20 mouse cellular contexts compared by ENCODE assay signal in genomic region chr15:61753802-61754201, GRCm38 (mm10).
DNase-seq lines count a peak whose midpoint lies in the region; ATAC-seq and TF ChIP-seq lines count a peak whose summit lies in the region.
"Had no signal": no experiment of that assay in that cellular context is flagged by ENCODE, and none has a peak within 500 bp of the region (broad histone marks: within the 10 kb centered on the region; RNA-seq: fewer than 3 reads in every experiment).

No protein-coding gene starts in this region.

- no peak for ATAC-seq in embryonic facial prominence, embryonic 14.5 days (ENCODE audit: low read depth)
- ATAC-seq in limb, embryonic 14.5 days (ENCODE audit: low FRiP score, low read depth) = no peak
- no peak for ATAC-seq in heart, embryonic 14.5 days (ENCODE audit: insufficient number of reproducible peaks, insufficient read depth, low FRiP score, low read depth)
- no peak for ATAC-seq in megakaryocyte-erythroid progenitor cell, adult 5-6 weeks (replicated peaks; ENCODE audit: low FRiP score, low TSS enrichment, poor library complexity, severe bottlenecking)
- ATAC-seq: forebrain, postnatal 0 days; inflammation-experienced regulatory T-cells, adult 6 months; midbrain, embryonic 15.5 days had no signal

- no peak for TF ChIP-seq POLR2A in limb, embryonic 14.5 days (IDR thresholded peaks at IDR 0.05; ENCODE audit: borderline replicate concordance, extremely low read depth, insufficient read depth, insufficient read length)

- WGBS in embryonic facial prominence, embryonic 14.5 days = 44% methylated on average over 2 of the region's 2 CpGs
- WGBS in embryonic facial prominence, embryonic 10.5 days = 87% methylated on average over 2 of the region's 2 CpGs
- WGBS in limb, embryonic 14.5 days = 46% methylated on average over 2 of the region's 2 CpGs
- WGBS in limb, embryonic 10.5 days = 94% methylated on average over 2 of the region's 2 CpGs
- 30% methylated on average over 2 of the region's 2 CpGs for WGBS in heart, embryonic 14.5 days

- H3K9ac ChIP-seq in embryonic facial prominence, embryonic 14.5 days (ENCODE audit: low read depth, low read length) = no peak overlapping the region
- H3K9ac ChIP-seq in limb, embryonic 14.5 days (ENCODE audit: low read depth, low read length, severe bottlenecking) = no peak overlapping the region
- no peak overlapping the region; the same call in 1 of the 2 replicates for H3K9ac ChIP-seq in heart, embryonic 14.5 days (ENCODE audit: low read length)
- H3K9ac ChIP-seq: embryonic facial prominence, embryonic 13.5 days; forebrain, postnatal 0 days; hindbrain, embryonic 12.5 days; limb, embryonic 15.5 days; midbrain, embryonic 15.5 days had no signal

- peak; percentile 86 for DNase-seq in embryonic facial prominence, embryonic 14.5 days (ENCODE audit: low spot score)
- DNase-seq in embryonic facial prominence, embryonic 10.5 days (ENCODE audit: low spot score) = no peak
- peak; percentile 74 for DNase-seq in limb, embryonic 14.5 days (ENCODE audit: low spot score)
- DNase-seq in limb, embryonic 10.5 days (ENCODE audit: low spot score) = no peak
- peak; percentile 47 for DNase-seq in Muller cell, postnatal 12 days (ENCODE audit: inconsistent ontology term)
- DNase-seq in layer of hippocampus, postnatal 14 days (ENCODE audit: low spot score in 2 of 2) = no peak
- DNase-seq: B cell, adult 2 months; cerebellum, adult 2 months; forebrain, postnatal 0 days; kidney, adult 8-10 months; kidney, postnatal 36 days; layer of hippocampus, adult 9-11 months; retina, postnatal 1 day had no signal

- no peak overlapping the region for H3K4me3 ChIP-seq in embryonic facial prominence, embryonic 14.5 days (ENCODE audit: low read depth, low read length)
- no peak overlapping the region for H3K4me3 ChIP-seq in embryonic facial prominence, embryonic 10.5 days
- no peak overlapping the region for H3K4me3 ChIP-seq in limb, embryonic 14.5 days (replicated peaks; ENCODE audit: low read length)
- no peak overlapping the region for H3K4me3 ChIP-seq in limb, embryonic 10.5 days
- H3K4me3 ChIP-seq in heart, embryonic 14.5 days (ENCODE audit: control insufficient read depth in 1 of 2, insufficient read depth in 1 of 2, low read depth in 1 of 2, low read length in 2 of 2) = no peak overlapping the region
- H3K4me3 ChIP-seq: embryonic facial prominence, embryonic 13.5 days; hindbrain, embryonic 12.5 days; limb, embryonic 15.5 days; midbrain, embryonic 15.5 days had no signal

- no peak overlapping the region for H3K4me2 ChIP-seq in embryonic facial prominence, embryonic 14.5 days (ENCODE audit: low read depth, low read length)
- no peak overlapping the region for H3K4me2 ChIP-seq in limb, embryonic 14.5 days (replicated peaks; ENCODE audit: low read depth, low read length, severe bottlenecking)
- H3K4me2 ChIP-seq in heart, embryonic 14.5 days (ENCODE audit: low read length) = no peak overlapping the region
- H3K4me2 ChIP-seq: embryonic facial prominence, embryonic 13.5 days; hindbrain, embryonic 12.5 days; limb, embryonic 15.5 days; midbrain, embryonic 15.5 days had no signal

- no peaks in the 10 kb centered on the region for H3K36me3 ChIP-seq in embryonic facial prominence, embryonic 14.5 days (ENCODE audit: control insufficient read depth, insufficient read depth, low read length)
- H3K36me3 ChIP-seq in embryonic facial prominence, embryonic 10.5 days (replicated peaks) = no peaks in the 10 kb centered on the region
- no peaks in the 10 kb centered on the region for H3K36me3 ChIP-seq in limb, embryonic 14.5 days (ENCODE audit: control insufficient read depth, insufficient read depth, low read length)
- no peaks in the 10 kb centered on the region for H3K36me3 ChIP-seq in limb, embryonic 10.5 days
- H3K36me3 ChIP-seq in heart, embryonic 14.5 days (ENCODE audit: control insufficient read depth, insufficient read depth, low read length) = no peaks in the 10 kb centered on the region
- H3K36me3 ChIP-seq: embryonic facial prominence, embryonic 13.5 days; hindbrain, embryonic 12.5 days; limb, embryonic 15.5 days; midbrain, embryonic 15.5 days had no signal

- no peaks in the 10 kb centered on the region for H3K27me3 ChIP-seq in embryonic facial prominence, embryonic 14.5 days (replicated peaks; ENCODE audit: control insufficient read depth, insufficient read depth, low read length)
- no peaks in the 10 kb centered on the region for H3K27me3 ChIP-seq in embryonic facial prominence, embryonic 10.5 days (replicated peaks; ENCODE audit: low read depth, poor library complexity, severe bottlenecking)
- H3K27me3 ChIP-seq in limb, embryonic 14.5 days (ENCODE audit: control insufficient read depth, insufficient read depth, low read length) = no peaks in the 10 kb centered on the region
- H3K27me3 ChIP-seq in limb, embryonic 10.5 days (ENCODE audit: low read depth, poor library complexity, severe bottlenecking) = no peaks in the 10 kb centered on the region
- no peaks in the 10 kb centered on the region for H3K27me3 ChIP-seq in heart, embryonic 14.5 days (ENCODE audit: control insufficient read depth, insufficient read depth, low read length)
- H3K27me3 ChIP-seq: embryonic facial prominence, embryonic 13.5 days; hindbrain, embryonic 12.5 days; limb, embryonic 15.5 days; midbrain, embryonic 15.5 days had no signal

- H3K4me1 ChIP-seq in embryonic facial prominence, embryonic 14.5 days (ENCODE audit: control insufficient read depth, insufficient read depth, low read length) = no peaks in the 10 kb centered on the region
- no peaks in the 10 kb centered on the region for H3K4me1 ChIP-seq in embryonic facial prominence, embryonic 10.5 days
- H3K4me1 ChIP-seq in limb, embryonic 14.5 days (ENCODE audit: control insufficient read depth, insufficient read depth, low read length) = 0 out of 2 replicates have a peak, but pooled peaks cover 4% of the 10 kb centered on the region
- H3K4me1 ChIP-seq in limb, embryonic 10.5 days = no peaks in the 10 kb centered on the region
- H3K4me1 ChIP-seq in heart, embryonic 14.5 days (ENCODE audit: control insufficient read depth in 2 of 2, insufficient read depth in 2 of 2, low read length in 2 of 2) = peaks cover 4 to 8% of the 10 kb centered on the region in 2 experiments; a peak in 3 of 4 replicates
- H3K4me1 ChIP-seq: hindbrain, embryonic 12.5 days; midbrain, embryonic 15.5 days had no signal

- H3K27ac ChIP-seq in embryonic facial prominence, embryonic 14.5 days (replicated peaks; ENCODE audit: low read depth, low read length) = no peak overlapping the region
- H3K27ac ChIP-seq in embryonic facial prominence, embryonic 10.5 days (replicated peaks) = no peak overlapping the region
- no peak overlapping the region for H3K27ac ChIP-seq in limb, embryonic 14.5 days (replicated peaks; ENCODE audit: low read depth, low read length)
- no peak overlapping the region for H3K27ac ChIP-seq in limb, embryonic 10.5 days
- H3K27ac ChIP-seq in heart, embryonic 14.5 days (replicated peaks in 1 of 2; ENCODE audit: control insufficient read depth in 1 of 2, insufficient read depth in 1 of 2, low read depth in 2 of 2, low read length in 2 of 2) = peak overlapping the region; percentile 17 to 44; a peak in 3 of 4 replicates
- H3K27ac ChIP-seq: embryonic facial prominence, embryonic 13.5 days; hindbrain, embryonic 12.5 days; limb, embryonic 15.5 days; midbrain, embryonic 15.5 days had no signal

- H3K9me3 ChIP-seq in embryonic facial prominence, embryonic 14.5 days (ENCODE audit: control insufficient read depth, low read length) = no peaks in the 10 kb centered on the region
- no peaks in the 10 kb centered on the region for H3K9me3 ChIP-seq in embryonic facial prominence, embryonic 10.5 days
- no peaks in the 10 kb centered on the region for H3K9me3 ChIP-seq in limb, embryonic 14.5 days (ENCODE audit: control insufficient read depth, low read length)
- H3K9me3 ChIP-seq in limb, embryonic 10.5 days (replicated peaks) = no peaks in the 10 kb centered on the region
- no peaks in the 10 kb centered on the region for H3K9me3 ChIP-seq in heart, embryonic 14.5 days (ENCODE audit: control insufficient read depth, low read length)
- H3K9me3 ChIP-seq: embryonic facial prominence, embryonic 13.5 days; hindbrain, embryonic 12.5 days; limb, embryonic 15.5 days; midbrain, embryonic 15.5 days had no signal

Comparison
In these comparisons a context has a peak if more than half of its experiments do, and no peak if none do; other contexts are left out.
1. DNase-seq: peak in embryonic facial prominence, embryonic 14.5 days (single experiment), limb, embryonic 14.5 days (single experiment) and Muller cell, postnatal 12 days (single experiment); none in embryonic facial prominence, embryonic 10.5 days (single experiment), limb, embryonic 10.5 days (single experiment) and layer of hippocampus, postnatal 14 days (0 of 2).
2. H3K27ac ChIP-seq: peak in heart, embryonic 14.5 days (2 of 2); none in embryonic facial prominence, embryonic 14.5 days (single experiment), embryonic facial prominence, embryonic 10.5 days (single experiment), limb, embryonic 14.5 days (single experiment) and limb, embryonic 10.5 days (single experiment).